Mouse (Mus musculus): Measurements from ENCODE around the gene Pcnx3. TPM values are rescaled to one million over a fixed set of nuclear protein-coding genes. Genes with fewer than 3 reads are reported as not detected.

The Pcnx3 gene
- total and polyA plus RNA-seq, 3 experiments = 17.5 to 40.1 (median 18.6) TPM

GRCm38 (mm10) chr19:5648401-5649297, 40.1 kb downstream of the Pcnx3 start:
- 5% methylated on average over 26 of the region's 26 CpGs for WGBS
- peaks cover 11% of the 10 kb centered on the region for H3K4me1 ChIP-seq (ENCODE audit: control insufficient read depth, insufficient read depth, low read length)
- H3K4me3 ChIP-seq = peak overlapping the region; percentile 46
- intact Hi-C loops (cut with DNase I) = loop anchor here (2.0 to 5.0 kb wide), 3 partner anchors 14 to 79 kb away; partner anchors contain the start of genes Ehbp1l1, Fam89b, Map3k11 and Pcnx3
- TF ChIP-seq CTCF (IDR thresholded peaks at IDR 0.05) (peak; percentile 47), POLR2A (IDR thresholded peaks at IDR 0.05; ENCODE audit: insufficient read depth, low read depth, low read length) (peak; percentile 61; the same call in 1 of the 2 replicates), EP300 (IDR thresholded peaks at IDR 0.05; ENCODE audit: insufficient read depth, low read depth, low read length) (peak; percentile 73)
- H3K79me2 ChIP-seq (replicated peaks; ENCODE audit: control insufficient read depth, insufficient read depth, low read length) = no peaks in the 10 kb centered on the region
- H3K9ac ChIP-seq (ENCODE audit: low read depth, low read length) = peak overlapping the region; percentile 18
- H3K36me3 ChIP-seq (ENCODE audit: control insufficient read depth, insufficient read depth, low read length) = peaks cover 2% of the 10 kb centered on the region; the same call in 1 of the 2 replicates
- no peaks in the 10 kb centered on the region for H3K27me3 ChIP-seq (ENCODE audit: control insufficient read depth, insufficient read depth, low read length)
- H3K27ac ChIP-seq = peak overlapping the region; percentile 84
- peak; percentile 85 to 90 for DNase-seq

- no peak overlapping the region for H3K4me3 ChIP-seq
- H3K4me1 ChIP-seq (ENCODE audit: control insufficient read depth, insufficient read depth, low read length) = peaks cover 11% of the 10 kb centered on the region
- peaks cover 2% of the 10 kb centered on the region; the same call in 1 of the 2 replicates for H3K36me3 ChIP-seq (ENCODE audit: control insufficient read depth, insufficient read depth, low read length)
- intact Hi-C loops (cut with DNase I) = loop anchor here (2.0 to 5.0 kb wide), 3 partner anchors 15 to 80 kb away; partner anchors contain the start of genes Ehbp1l1, Fam89b, Map3k11 and Pcnx3
- DNase-seq = no peak
- no peaks in the 10 kb centered on the region for H3K79me2 ChIP-seq (replicated peaks; ENCODE audit: control insufficient read depth, insufficient read depth, low read length)
- no peak overlapping the region for H3K9ac ChIP-seq (ENCODE audit: low read depth, low read length)
- no peak for TF ChIP-seq POLR2A (IDR thresholded peaks at IDR 0.05; ENCODE audit: insufficient read depth, low read depth, low read length)
- TF ChIP-seq EP300 (IDR thresholded peaks at IDR 0.05; ENCODE audit: insufficient read depth, low read depth, low read length) = no peak
- no peak for TF ChIP-seq CTCF (IDR thresholded peaks at IDR 0.05)
- WGBS = 90% methylated on average over 6 of the region's 6 CpGs
- no peaks in the 10 kb centered on the region for H3K27me3 ChIP-seq (ENCODE audit: control insufficient read depth, insufficient read depth, low read length)
- peak overlapping the region; percentile 84; the same call in 1 of the 2 replicates for H3K27ac ChIP-seq
These were observed 40.9 kb downstream of the Pcnx3 start for GRCm38 (mm10) chr19:5647791-5648190.

- 95% methylated on average over 8 of the region's 8 CpGs for WGBS
- Histone ChIP-seq H3K27ac (no peak overlapping the region), H3K36me3 (ENCODE audit: control insufficient read depth, insufficient read depth, low read length) (peaks cover 2% of the 10 kb centered on the region; the same call in 1 of the 2 replicates), H3K4me3 (no peak overlapping the region), H3K4me1 (ENCODE audit: control insufficient read depth, insufficient read depth, low read length) (peaks cover 11% of the 10 kb centered on the region), H3K9ac (ENCODE audit: low read depth, low read length) (no peak overlapping the region), H3K79me2 (replicated peaks; ENCODE audit: control insufficient read depth, insufficient read depth, low read length) (no peaks in the 10 kb centered on the region), H3K27me3 (ENCODE audit: control insufficient read depth, insufficient read depth, low read length) (no peaks in the 10 kb centered on the region)
- intact Hi-C loops (cut with DNase I) = loop anchor here (5.0 kb wide), 2 partner anchors 40 to 80 kb away; partner anchors contain the start of genes Ehbp1l1, Fam89b, Map3k11 and Pcnx3
- no peak for TF ChIP-seq EP300 (IDR thresholded peaks at IDR 0.05; ENCODE audit: insufficient read depth, low read depth, low read length)
- no peak for TF ChIP-seq POLR2A (IDR thresholded peaks at IDR 0.05; ENCODE audit: insufficient read depth, low read depth, low read length)
- no peak for TF ChIP-seq CTCF (IDR thresholded peaks at IDR 0.05)
- DNase-seq = no peak
These were observed 41.9 kb downstream of the Pcnx3 start for GRCm38 (mm10) chr19:5646731-5647330.

GRCm38 (mm10) chr19:5645280-5645679, 43.4 kb downstream of the Pcnx3 start:
- Histone ChIP-seq H3K9ac (ENCODE audit: low read depth, low read length) (no peak overlapping the region), H3K79me2 (replicated peaks; ENCODE audit: control insufficient read depth, insufficient read depth, low read length) (no peaks in the 10 kb centered on the region), H3K36me3 (ENCODE audit: control insufficient read depth, insufficient read depth, low read length) (peaks cover 2% of the 10 kb centered on the region; the same call in 1 of the 2 replicates), H3K4me1 (ENCODE audit: control insufficient read depth, insufficient read depth, low read length) (peaks cover 11% of the 10 kb centered on the region), H3K27ac (no peak overlapping the region), H3K4me3 (no peak overlapping the region), H3K27me3 (ENCODE audit: control insufficient read depth, insufficient read depth, low read length) (no peaks in the 10 kb centered on the region)
- intact Hi-C loops (cut with DNase I) = loop anchor here (5.0 kb wide), 2 partner anchors 42 to 82 kb away; partner anchors contain the start of genes Ehbp1l1, Fam89b, Map3k11 and Pcnx3
- 95% methylated on average over 9 of the region's 9 CpGs for WGBS
- DNase-seq = no peak
- TF ChIP-seq EP300 (IDR thresholded peaks at IDR 0.05; ENCODE audit: insufficient read depth, low read depth, low read length) = no peak
- no peak for TF ChIP-seq POLR2A (IDR thresholded peaks at IDR 0.05; ENCODE audit: insufficient read depth, low read depth, low read length)

- whole genome bisulfite sequencing = 84% methylated on average over 8 of the region's 8 CpGs
- Histone ChIP-seq H3K27ac (no peak overlapping the region), H3K36me3 (ENCODE audit: control insufficient read depth, insufficient read depth, low read length) (peaks cover 4% of the 10 kb centered on the region), H3K4me1 (ENCODE audit: control insufficient read depth, insufficient read depth, low read length) (peaks cover 12% of the 10 kb centered on the region), H3K9ac (ENCODE audit: low read depth, low read length) (no peak overlapping the region), H3K27me3 (ENCODE audit: control insufficient read depth, insufficient read depth, low read length) (no peaks in the 10 kb centered on the region), H3K4me3 (no peak overlapping the region), H3K79me2 (replicated peaks; ENCODE audit: control insufficient read depth, insufficient read depth, low read length) (peaks cover 3% of the 10 kb centered on the region; the same call in 1 of the 2 replicates)
- intact Hi-C loops (cut with DNase I) = loop anchor here (2.0 kb wide), 1 partner anchor 19 kb away; no protein-coding TSS in a partner anchor
- TF ChIP-seq CTCF (IDR thresholded peaks at IDR 0.05) (no peak), EP300 (IDR thresholded peaks at IDR 0.05; ENCODE audit: insufficient read depth, low read depth, low read length) (no peak), POLR2A (IDR thresholded peaks at IDR 0.05; ENCODE audit: insufficient read depth, low read depth, low read length) (no peak)
- DNase-seq = no peak
These were observed 47.1 kb downstream of the Pcnx3 start for GRCm38 (mm10) chr19:5641641-5642040.
